Mouse (Mus musculus): ENCODE measurements around the gene Olfr1233. TPM values are rescaled to one million over a fixed set of nuclear protein-coding genes. Genes with fewer than 3 reads are reported as not detected.

Gene Olfr1233
- total RNA-seq (2015; ENCODE audit: low replicate concordance) (not detected in 2 replicates), total RNA-seq (2017; ENCODE audit: low replicate concordance) (not detected in 2 replicates)

DNA sequence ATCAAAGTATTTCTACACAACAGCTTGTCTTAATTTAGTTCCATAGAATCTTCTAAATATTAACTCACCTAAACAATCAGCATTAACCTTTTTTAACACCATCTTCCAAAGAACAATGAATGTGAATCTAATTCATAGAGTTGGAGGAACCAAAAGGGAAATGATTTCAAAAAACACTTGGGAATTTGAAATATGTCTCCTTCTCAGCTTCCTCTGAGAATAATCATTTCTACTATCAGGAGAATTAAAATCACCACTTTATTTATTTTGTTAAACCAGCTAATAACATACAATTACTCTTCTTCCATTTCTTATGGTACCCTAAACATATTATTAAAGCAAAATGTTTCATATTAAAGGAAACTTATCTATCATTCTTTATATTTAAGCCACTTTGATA, at the start of gene Olfr1233:
TSS of gene Olfr1233 (minus strand) at position 101 of the 400 bp plus-strand sequence.
- ATAC-seq (replicated peaks; ENCODE audit: low FRiP score, poor library complexity, severe bottlenecking), result no peak

GRCm38 (mm10) chr2:89364765-89365164, 22.6 kb upstream of the Olfr1233 start, which contains the start of gene Olfr1234:
Gene Olfr1234 (minus strand): TSS chr2:89364865.
- no peak for ATAC-seq (replicated peaks; ENCODE audit: low FRiP score, poor library complexity, severe bottlenecking)

GRCm38 (mm10) chr2:89329575-89329974, 12.6 kb downstream of the Olfr1233 start, which contains the start of gene Olfr1232:
Gene Olfr1232 (minus strand): TSS chr2:89329675.
- no peak for ATAC-seq (replicated peaks; ENCODE audit: low FRiP score, poor library complexity, severe bottlenecking)

DNA sequence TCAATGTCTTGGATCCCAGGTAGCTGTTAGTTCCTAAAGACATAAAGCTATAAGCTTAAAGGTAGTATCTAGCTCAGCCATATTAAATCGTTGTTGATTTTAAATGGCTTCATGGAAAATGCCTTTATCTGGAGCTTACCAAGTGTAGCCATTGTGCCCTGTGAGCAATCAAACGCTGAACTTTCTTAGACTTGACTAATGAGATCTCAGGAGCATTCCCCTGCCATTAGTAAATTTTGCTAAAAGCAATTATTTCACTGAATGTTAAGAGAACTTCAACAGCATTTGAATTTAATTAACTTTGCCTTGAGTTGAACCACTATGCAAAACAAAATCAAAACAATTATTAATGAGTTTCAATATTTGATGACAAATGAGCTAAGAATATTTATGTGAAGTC, 35.2 kb downstream of the Olfr1233 start, which contains the start of gene Olfr1231:
TSS of gene Olfr1231 (minus strand) at position 101 of the 400 bp plus-strand sequence.
- ATAC-seq (replicated peaks; ENCODE audit: low FRiP score, poor library complexity, severe bottlenecking), result no peak

- no peak for ATAC-seq (replicated peaks; ENCODE audit: low FRiP score, poor library complexity, severe bottlenecking)
Measured at GRCm38 (mm10) chr2:89297168-89297567, 45.0 kb downstream of the Olfr1233 start, which contains the start of gene Olfr1230. Gene Olfr1230 (minus strand): TSS chr2:89297268.

GRCm38 (mm10) chr2:89287914-89288313, 54.3 kb downstream of the Olfr1233 start, which contains the start of gene Olfr1229:
Gene Olfr1229 (minus strand): TSS chr2:89288014.
- ATAC-seq (replicated peaks; ENCODE audit: low FRiP score, poor library complexity, severe bottlenecking), result no peak

Other genes starting within 250 kb of the Olfr1233 start
- gene Olfr1220, start 235.6 kb downstream of the Olfr1233 start, total RNA-seq (2015; ENCODE audit: low replicate concordance), result not detected in 2 replicates
- gene Olfr1220, start 235.6 kb downstream of the Olfr1233 start, total RNA-seq (2017; ENCODE audit: low replicate concordance), result not detected in 2 replicates
- gene Olfr1221, start 225.1 kb downstream of the Olfr1233 start, total RNA-seq (2015; ENCODE audit: low replicate concordance), result not detected in 2 replicates
- not detected in 2 replicates for gene Olfr1221, start 225.1 kb downstream of the Olfr1233 start, total RNA-seq (2017; ENCODE audit: low replicate concordance)
- not detected in 2 replicates for gene Olfr1222, start 209.3 kb downstream of the Olfr1233 start, total RNA-seq (2015; ENCODE audit: low replicate concordance)
- gene Olfr1222, start 209.3 kb downstream of the Olfr1233 start, total RNA-seq (2017; ENCODE audit: low replicate concordance), result not detected in 2 replicates
- gene Olfr1223, start 190.8 kb downstream of the Olfr1233 start, total RNA-seq (2015; ENCODE audit: low replicate concordance), result not detected in 2 replicates
- not detected in 2 replicates for gene Olfr1223, start 190.8 kb downstream of the Olfr1233 start, total RNA-seq (2017; ENCODE audit: low replicate concordance)
- not detected in 2 replicates for gene Olfr1224-ps1, start 178.3 kb downstream of the Olfr1233 start, total RNA-seq (2015; ENCODE audit: low replicate concordance)
- gene Olfr1224-ps1, start 178.3 kb downstream of the Olfr1233 start, total RNA-seq (2017; ENCODE audit: low replicate concordance), result not detected in 2 replicates
- not detected in 2 replicates for gene Olfr1225, start 167.7 kb downstream of the Olfr1233 start, total RNA-seq (2015; ENCODE audit: low replicate concordance)
- not detected in 2 replicates for gene Olfr1225, start 167.7 kb downstream of the Olfr1233 start, total RNA-seq (2017; ENCODE audit: low replicate concordance)
- not detected in 2 replicates for gene Olfr1226, start 142.3 kb downstream of the Olfr1233 start, total RNA-seq (2015; ENCODE audit: low replicate concordance)
- gene Olfr1226, start 142.3 kb downstream of the Olfr1233 start, total RNA-seq (2017; ENCODE audit: low replicate concordance), result not detected in 2 replicates
- gene Olfr1228, start 88.3 kb downstream of the Olfr1233 start, total RNA-seq (2015; ENCODE audit: low replicate concordance), result not detected in 2 replicates
- gene Olfr1228, start 88.3 kb downstream of the Olfr1233 start, total RNA-seq (2017; ENCODE audit: low replicate concordance), result not detected in 2 replicates
- not detected in 2 replicates for gene Olfr1229, start 54.4 kb downstream of the Olfr1233 start, total RNA-seq (2015; ENCODE audit: low replicate concordance)
- gene Olfr1229, start 54.4 kb downstream of the Olfr1233 start, total RNA-seq (2017; ENCODE audit: low replicate concordance), result not detected in 2 replicates
- not detected in 2 replicates for gene Olfr1230, start 45.1 kb downstream of the Olfr1233 start, total RNA-seq (2015; ENCODE audit: low replicate concordance)
- gene Olfr1230, start 45.1 kb downstream of the Olfr1233 start, total RNA-seq (2017; ENCODE audit: low replicate concordance), result not detected in 2 replicates
- gene Olfr1231, start 35.3 kb downstream of the Olfr1233 start, total RNA-seq (2015; ENCODE audit: low replicate concordance), result not detected in 2 replicates
- gene Olfr1231, start 35.3 kb downstream of the Olfr1233 start, total RNA-seq (2017; ENCODE audit: low replicate concordance), result not detected in 2 replicates
- not detected in 2 replicates for gene Olfr1232, start 12.7 kb downstream of the Olfr1233 start, total RNA-seq (2015; ENCODE audit: low replicate concordance)
- gene Olfr1232, start 12.7 kb downstream of the Olfr1233 start, total RNA-seq (2017; ENCODE audit: low replicate concordance), result not detected in 2 replicates
- gene Olfr1234, start 22.5 kb upstream of the Olfr1233 start, total RNA-seq (2015; ENCODE audit: low replicate concordance), result not detected in 2 replicates
- not detected in 2 replicates for gene Olfr1234, start 22.5 kb upstream of the Olfr1233 start, total RNA-seq (2017; ENCODE audit: low replicate concordance)
- not detected in 2 replicates for gene Olfr1238, start 67.3 kb upstream of the Olfr1233 start, total RNA-seq (2015; ENCODE audit: low replicate concordance)
- not detected in 2 replicates for gene Olfr1238, start 67.3 kb upstream of the Olfr1233 start, total RNA-seq (2017; ENCODE audit: low replicate concordance)
- gene Olfr1239, start 78.0 kb upstream of the Olfr1233 start, total RNA-seq (2015; ENCODE audit: low replicate concordance), result not detected in 2 replicates
- not detected in 2 replicates for gene Olfr1239, start 78.0 kb upstream of the Olfr1233 start, total RNA-seq (2017; ENCODE audit: low replicate concordance)
- gene Olfr1240, start 100.6 kb upstream of the Olfr1233 start, total RNA-seq (2015; ENCODE audit: low replicate concordance), result not detected in 2 replicates
- not detected in 2 replicates for gene Olfr1240, start 100.6 kb upstream of the Olfr1233 start, total RNA-seq (2017; ENCODE audit: low replicate concordance)
- gene Olfr1241, start 144.7 kb upstream of the Olfr1233 start, total RNA-seq (2015; ENCODE audit: low replicate concordance), result not detected in 2 replicates
- gene Olfr1241, start 144.7 kb upstream of the Olfr1233 start, total RNA-seq (2017; ENCODE audit: low replicate concordance), result not detected in 2 replicates
- gene Olfr1242, start 155.9 kb upstream of the Olfr1233 start, total RNA-seq (2015; ENCODE audit: low replicate concordance), result not detected in 2 replicates
- not detected in 2 replicates for gene Olfr1242, start 155.9 kb upstream of the Olfr1233 start, total RNA-seq (2017; ENCODE audit: low replicate concordance)
- not detected in 2 replicates for gene Olfr1243, start 189.1 kb upstream of the Olfr1233 start, total RNA-seq (2015; ENCODE audit: low replicate concordance)
- gene Olfr1243, start 189.1 kb upstream of the Olfr1233 start, total RNA-seq (2017; ENCODE audit: low replicate concordance), result not detected in 2 replicates
- not detected in 2 replicates for gene Olfr1245, start 236.0 kb upstream of the Olfr1233 start, total RNA-seq (2015; ENCODE audit: low replicate concordance)
- gene Olfr1245, start 236.0 kb upstream of the Olfr1233 start, total RNA-seq (2017; ENCODE audit: low replicate concordance), result not detected in 2 replicates